ENCODE assay signal across 35 mouse cellular contexts in the genomic region with DNA sequence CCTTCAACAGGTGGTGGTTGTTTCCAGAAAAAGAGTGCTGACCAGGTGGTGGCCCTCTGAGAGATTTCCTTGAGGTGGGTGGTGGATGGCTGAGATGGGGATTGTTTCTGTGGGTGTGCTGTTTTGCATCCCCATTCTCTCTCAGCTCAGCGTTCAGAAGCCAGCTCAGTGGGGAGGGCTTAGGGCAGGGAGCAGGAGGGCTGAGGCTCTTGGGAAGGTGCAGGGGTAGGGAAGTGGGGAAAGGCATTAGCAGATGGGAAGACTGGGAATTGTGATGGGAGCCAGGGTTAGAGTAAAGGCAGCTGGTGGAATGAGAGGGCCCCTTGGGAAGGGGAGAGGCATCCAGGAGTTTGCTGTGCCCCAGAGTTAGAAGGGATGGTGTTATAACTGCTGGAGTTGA.
DNase-seq lines count a peak whose midpoint lies in the region; ATAC-seq lines count a peak whose summit lies in the region.
"Had no signal": no experiment of that assay in that cellular context is flagged by ENCODE, and none has a peak within 500 bp of the region (broad histone marks: within the 10 kb centered on the region; RNA-seq: fewer than 3 reads in every experiment).

No protein-coding gene starts in this region.

- peaks cover 5% of the 10 kb centered on the region; the same call in 1 of the 2 replicates for H3K4me1 ChIP-seq in embryonic facial prominence, embryonic 12.5 days
- peaks cover 6% of the 10 kb centered on the region for H3K4me1 ChIP-seq in embryonic facial prominence, embryonic 10.5 days
- peaks cover 9% of the 10 kb centered on the region; the same call in 1 of the 2 replicates for H3K4me1 ChIP-seq in intestine, embryonic 15.5 days (replicated peaks)
- peaks cover 27% of the 10 kb centered on the region for H3K4me1 ChIP-seq in limb, embryonic 13.5 days
- H3K4me1 ChIP-seq in stomach, embryonic 16.5 days (ENCODE audit: control insufficient read depth, insufficient read depth, low read length), result peaks cover 12% of the 10 kb centered on the region
- H3K4me1 ChIP-seq: hindbrain, embryonic 13.5 days; liver, embryonic 12.5 days; megakaryocyte, embryonic 14.5 days; neural tube, embryonic 12.5 days had no signal

- no peak for DNase-seq in embryonic facial prominence, embryonic 10.5 days (ENCODE audit: low spot score)
- no peak for DNase-seq in heart, postnatal 4 days
- DNase-seq in c-Kit-positive CD71-positive TER-119-positive erythroid progenitor cells, embryonic 14.5 days (ENCODE audit: low spot score), result no peak
- DNase-seq in spleen, adult 12 weeks (ENCODE audit: low spot score), result no peak
- DNase-seq: adrenal gland, postnatal 14 days; cerebellum, adult 11-12 months; cerebellum, adult 9-11 months; embryo, embryonic 11 days; gastrocnemius, postnatal 14 days; heart, adult 11 months; kidney, adult 8-10 months; kidney, postnatal 10 days; liver, postnatal 0 days; lung, postnatal 4 days; right cerebral cortex, adult 18-20 months; right cerebral cortex, postnatal 4 days; thymus, adult 2 months; thymus, postnatal 36 days had no signal

- no peak overlapping the region for H3K4me3 ChIP-seq in embryonic facial prominence, embryonic 12.5 days
- H3K4me3 ChIP-seq in embryonic facial prominence, embryonic 10.5 days, result no peak overlapping the region
- no peak overlapping the region for H3K4me3 ChIP-seq in intestine, embryonic 15.5 days (replicated peaks)
- no peak overlapping the region for H3K4me3 ChIP-seq in limb, embryonic 13.5 days
- no peak overlapping the region for H3K4me3 ChIP-seq in stomach, embryonic 16.5 days (replicated peaks; ENCODE audit: low read length)
- H3K4me3 ChIP-seq: embryonic facial prominence, embryonic 15.5 days; forebrain, embryonic 12.5 days; heart, embryonic 10.5 days; heart, embryonic 15.5 days; hindbrain, embryonic 13.5 days; left cerebral cortex, adult 2 months; liver, embryonic 12.5 days; megakaryocyte, embryonic 14.5 days; midbrain, embryonic 12.5 days; myocyte; neural tube, embryonic 12.5 days had no signal

- H3K36me3 ChIP-seq in embryonic facial prominence, embryonic 12.5 days, result no peaks in the 10 kb centered on the region
- no peaks in the 10 kb centered on the region for H3K36me3 ChIP-seq in embryonic facial prominence, embryonic 10.5 days (replicated peaks)
- H3K36me3 ChIP-seq in intestine, embryonic 15.5 days, result no peaks in the 10 kb centered on the region
- H3K36me3 ChIP-seq in limb, embryonic 13.5 days, result no peaks in the 10 kb centered on the region
- no peaks in the 10 kb centered on the region for H3K36me3 ChIP-seq in stomach, embryonic 16.5 days (ENCODE audit: control insufficient read depth, insufficient read depth, low read length)
- H3K36me3 ChIP-seq: embryonic facial prominence, embryonic 15.5 days; forebrain, embryonic 12.5 days; G1E; heart, embryonic 10.5 days; heart, embryonic 15.5 days; hindbrain, embryonic 13.5 days; liver, embryonic 12.5 days; midbrain, embryonic 12.5 days; neural tube, embryonic 12.5 days had no signal

- no peaks in the 10 kb centered on the region for H3K27me3 ChIP-seq in embryonic facial prominence, embryonic 12.5 days
- 0 out of 2 replicates have a peak, but pooled peaks cover 4% of the 10 kb centered on the region for H3K27me3 ChIP-seq in embryonic facial prominence, embryonic 10.5 days (replicated peaks; ENCODE audit: low read depth, poor library complexity, severe bottlenecking)
- H3K27me3 ChIP-seq in intestine, embryonic 15.5 days (replicated peaks), result no peaks in the 10 kb centered on the region
- H3K27me3 ChIP-seq in limb, embryonic 13.5 days, result peaks cover 22% of the 10 kb centered on the region
- no peaks in the 10 kb centered on the region for H3K27me3 ChIP-seq in stomach, embryonic 16.5 days (ENCODE audit: control insufficient read depth, insufficient read depth, low read length)
- H3K27me3 ChIP-seq: CH12.LX; heart, embryonic 15.5 days; hindbrain, embryonic 13.5 days; liver, embryonic 12.5 days; megakaryocyte, embryonic 14.5 days; neural tube, embryonic 12.5 days had no signal

- no peak overlapping the region for H3K9ac ChIP-seq in embryonic facial prominence, embryonic 12.5 days
- H3K9ac ChIP-seq in intestine, embryonic 15.5 days, result no peak overlapping the region
- no peak overlapping the region for H3K9ac ChIP-seq in limb, embryonic 13.5 days
- H3K9ac ChIP-seq in stomach, embryonic 16.5 days (ENCODE audit: low read length), result no peak overlapping the region
- H3K9ac ChIP-seq: embryonic facial prominence, embryonic 15.5 days; forebrain, embryonic 12.5 days; heart, embryonic 15.5 days; hindbrain, embryonic 13.5 days; liver, embryonic 12.5 days; liver, postnatal 0 days; midbrain, embryonic 12.5 days; neural tube, embryonic 12.5 days had no signal

- H3K27ac ChIP-seq in embryonic facial prominence, embryonic 12.5 days, result 0 out of 2 replicates have a peak overlapping the region, but pooled peaks have one; percentile 1
- H3K27ac ChIP-seq in embryonic facial prominence, embryonic 10.5 days (replicated peaks), result no peak overlapping the region
- H3K27ac ChIP-seq in intestine, embryonic 15.5 days, result peak overlapping the region; percentile 74
- peak overlapping the region; percentile 83 for H3K27ac ChIP-seq in limb, embryonic 13.5 days
- peak overlapping the region; percentile 55 for H3K27ac ChIP-seq in stomach, embryonic 16.5 days (ENCODE audit: low read length)
- H3K27ac ChIP-seq: embryonic facial prominence, embryonic 15.5 days; forebrain, embryonic 12.5 days; heart, embryonic 10.5 days; heart, embryonic 15.5 days; hindbrain, embryonic 13.5 days; left cerebral cortex, adult 2 months; liver, embryonic 12.5 days; midbrain, embryonic 12.5 days; neural tube, embryonic 12.5 days had no signal

- no peak overlapping the region for H3K4me2 ChIP-seq in embryonic facial prominence, embryonic 12.5 days (replicated peaks)
- no peak overlapping the region for H3K4me2 ChIP-seq in intestine, embryonic 15.5 days (replicated peaks)
- 0 out of 2 replicates have a peak overlapping the region, but pooled peaks have one; percentile 3 for H3K4me2 ChIP-seq in limb, embryonic 13.5 days (replicated peaks)
- H3K4me2 ChIP-seq in stomach, embryonic 16.5 days (ENCODE audit: low read depth, low read length), result peak overlapping the region; percentile 5; the same call in 1 of the 2 replicates
- H3K4me2 ChIP-seq: embryonic facial prominence, embryonic 15.5 days; forebrain, embryonic 12.5 days; heart, embryonic 15.5 days; hindbrain, embryonic 13.5 days; liver, embryonic 12.5 days; midbrain, embryonic 12.5 days; neural tube, embryonic 12.5 days had no signal

- 10% methylated on average over 1 of the region's 1 CpGs for WGBS in embryonic facial prominence, embryonic 12.5 days
- WGBS in embryonic facial prominence, embryonic 10.5 days, result 5% methylated on average over 1 of the region's 1 CpGs
- WGBS in intestine, embryonic 15.5 days, result 0% methylated on average over 1 of the region's 1 CpGs
- WGBS in limb, embryonic 13.5 days, result 8% methylated on average over 1 of the region's 1 CpGs
- 4% methylated on average over 1 of the region's 1 CpGs for WGBS in stomach, embryonic 16.5 days

- ATAC-seq in embryonic facial prominence, embryonic 12.5 days (ENCODE audit: insufficient number of reproducible peaks, insufficient read depth, low FRiP score, low TSS enrichment), result no peak
- ATAC-seq in intestine, embryonic 15.5 days, result peak; percentile 45; the same call in 1 of the 2 replicates
- ATAC-seq in limb, embryonic 13.5 days (ENCODE audit: low FRiP score, low read depth), result no peak
- peak; percentile 67; the same call in 1 of the 2 replicates for ATAC-seq in stomach, embryonic 16.5 days (ENCODE audit: insufficient read depth, low FRiP score)
- ATAC-seq: liver, embryonic 12.5 days; liver, postnatal 0 days had no signal

- H3K9me3 ChIP-seq in embryonic facial prominence, embryonic 12.5 days, result no peaks in the 10 kb centered on the region
- H3K9me3 ChIP-seq in embryonic facial prominence, embryonic 10.5 days, result no peaks in the 10 kb centered on the region
- H3K9me3 ChIP-seq in intestine, embryonic 15.5 days, result no peaks in the 10 kb centered on the region
- H3K9me3 ChIP-seq in limb, embryonic 13.5 days, result 0 out of 2 replicates have a peak, but pooled peaks cover 6% of the 10 kb centered on the region
- 0 out of 2 replicates have a peak, but pooled peaks cover 3% of the 10 kb centered on the region for H3K9me3 ChIP-seq in stomach, embryonic 16.5 days (replicated peaks; ENCODE audit: control insufficient read depth, low read length)
- H3K9me3 ChIP-seq: embryonic facial prominence, embryonic 15.5 days; forebrain, embryonic 12.5 days; heart, embryonic 10.5 days; heart, embryonic 15.5 days; liver, embryonic 12.5 days; midbrain, embryonic 12.5 days; neural tube, embryonic 12.5 days had no signal

Comparison
In these comparisons a context has a peak if more than half of its experiments do, and no peak if none do; other contexts are left out.
1. ATAC-seq: peak in intestine, embryonic 15.5 days (single experiment) and stomach, embryonic 16.5 days (single experiment); none in embryonic facial prominence, embryonic 12.5 days (single experiment) and limb, embryonic 13.5 days (single experiment).
2. H3K4me2 ChIP-seq: peak in limb, embryonic 13.5 days (single experiment) and stomach, embryonic 16.5 days (single experiment); none in embryonic facial prominence, embryonic 12.5 days (single experiment) and intestine, embryonic 15.5 days (single experiment).